Mouse (Mus musculus) heart, postnatal 0 days (tissue): ENCODE measurements around the gene Gm525.

Experiments used
- CTCF ChIP-seq: IDR thresholded peaks from 2 replicates; pipeline ENCODE4 v1.5.1; 2016; ENCODE audit warnings: antibody characterized with exemption, control low read depth, low read depth
- EP300 ChIP-seq: IDR thresholded peaks from 2 replicates; pipeline ENCODE4 v1.6.1; 2016; ENCODE audit warnings: antibody characterized with exemption, low read depth

DNA sequence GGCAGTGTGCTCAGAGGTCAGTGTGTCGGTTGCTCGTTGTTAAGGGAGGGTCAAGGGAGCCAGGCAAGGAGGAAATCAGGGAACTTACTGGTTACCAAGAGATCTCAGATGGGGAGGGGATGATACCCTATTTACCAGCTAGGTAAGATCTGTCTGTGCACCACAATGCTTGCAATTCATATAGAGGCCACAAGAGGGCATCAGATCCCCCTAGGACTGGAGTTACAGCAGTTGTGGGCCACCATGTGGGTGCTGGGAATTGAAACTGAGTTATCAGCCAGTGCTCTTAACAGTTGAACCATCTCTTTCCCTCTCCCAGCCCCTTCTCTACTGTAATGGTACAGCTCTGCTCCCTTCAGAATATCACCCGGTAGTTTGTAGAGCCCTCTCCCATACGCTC is 15.1 kb downstream of the Gm525 start:
- no peak for TF ChIP-seq EP300
- TF ChIP-seq CTCF, result no peak
